Mouse (Mus musculus): ENCODE results near the gene Samd1.

Samd1 gene

DNA sequence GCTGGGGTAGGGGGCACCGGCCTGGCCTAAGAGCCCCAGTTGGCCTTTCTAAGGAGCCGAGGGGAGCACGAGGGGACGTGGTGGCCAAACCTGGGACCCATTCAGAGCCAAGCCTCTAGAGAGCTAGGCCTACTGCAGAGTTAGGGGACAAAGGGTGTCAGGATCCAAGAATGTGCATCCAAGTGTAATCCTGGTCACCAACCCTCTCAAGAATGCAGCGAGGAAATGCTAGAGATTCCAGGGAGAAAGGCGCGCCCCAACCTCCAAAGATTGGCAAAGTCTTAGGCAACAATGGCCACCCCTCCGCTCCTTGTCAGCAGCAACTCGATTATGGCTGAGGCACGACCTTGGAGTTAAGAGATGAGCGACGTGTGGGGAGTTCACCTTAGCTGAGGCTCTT lies 24.1 kb downstream of the Samd1 start:
- no peak for TF ChIP-seq GATA4 (IDR thresholded peaks at IDR 0.05; ENCODE audit: insufficient replicate concordance, low read length)

- TF ChIP-seq GATA4 (IDR thresholded peaks at IDR 0.05; ENCODE audit: insufficient replicate concordance, low read length): no peak
These were observed 25.6 kb downstream of the Samd1 start for GRCm38 (mm10) chr8:84023085-84023484.

GRCm38 (mm10) chr8:84023631-84024030 lies 26.2 kb downstream of the Samd1 start:
- no peak for TF ChIP-seq GATA4 (IDR thresholded peaks at IDR 0.05; ENCODE audit: insufficient replicate concordance, low read length)

DNA sequence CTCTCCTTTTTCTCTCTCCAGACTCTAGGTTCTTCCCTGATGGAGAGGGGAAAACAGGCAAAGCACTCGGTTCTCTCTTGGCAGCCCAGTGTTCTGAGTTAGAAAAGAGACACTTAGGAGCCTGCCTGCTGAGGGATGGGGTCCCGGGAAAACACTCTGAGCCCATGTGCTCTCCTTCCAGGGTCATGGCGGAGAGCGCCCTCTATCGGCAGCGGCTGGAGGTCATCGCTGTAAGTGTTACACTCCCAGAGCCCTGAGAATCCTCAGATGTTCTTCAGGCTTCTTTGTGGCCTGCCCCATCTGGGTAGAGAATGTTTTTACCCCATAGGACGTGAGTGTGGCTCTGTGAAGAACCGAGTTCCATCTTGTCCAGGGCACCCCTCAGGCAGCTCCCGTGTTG lies 26.7 kb downstream of the Samd1 start:
- TF ChIP-seq GATA4 (IDR thresholded peaks at IDR 0.05; ENCODE audit: insufficient replicate concordance, low read length): no peak

DNA sequence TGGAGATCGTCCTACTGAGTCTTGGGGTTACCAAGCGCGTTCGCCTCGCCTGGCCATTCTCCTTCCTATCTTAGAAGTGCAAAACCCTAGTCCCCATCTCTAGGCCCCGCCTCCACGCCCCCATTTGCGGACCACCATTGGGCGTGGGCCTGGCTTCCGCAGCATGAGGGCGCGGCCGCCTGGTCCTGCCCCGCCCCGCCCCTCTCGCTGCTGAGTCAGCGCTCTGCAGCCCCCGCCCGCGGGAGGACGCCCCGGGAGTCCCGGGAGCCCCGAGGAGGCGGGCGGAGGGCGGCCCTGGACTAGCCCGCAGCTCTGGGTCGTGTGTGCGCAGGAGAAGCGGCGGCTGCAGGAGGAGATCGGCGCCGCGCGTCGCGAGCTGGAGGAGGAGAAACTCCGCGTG lies 28.4 kb downstream of the Samd1 start:
- no peak for TF ChIP-seq GATA4 (IDR thresholded peaks at IDR 0.05; ENCODE audit: insufficient replicate concordance, low read length)

GRCm38 (mm10) chr8:84027449-84027848 lies 30.0 kb downstream of the Samd1 start:
- TF ChIP-seq GATA4 (IDR thresholded peaks at IDR 0.05; ENCODE audit: insufficient replicate concordance, low read length): no peak

- TF ChIP-seq GATA4 (IDR thresholded peaks at IDR 0.05; ENCODE audit: insufficient replicate concordance, low read length): no peak
These were observed 31.8 kb downstream of the Samd1 start for GRCm38 (mm10) chr8:84029272-84029671.

- TF ChIP-seq GATA4 (IDR thresholded peaks at IDR 0.05; ENCODE audit: insufficient replicate concordance, low read length): no peak
These were observed 35.3 kb downstream of the Samd1 start for GRCm38 (mm10) chr8:84032777-84033176.

DNA sequence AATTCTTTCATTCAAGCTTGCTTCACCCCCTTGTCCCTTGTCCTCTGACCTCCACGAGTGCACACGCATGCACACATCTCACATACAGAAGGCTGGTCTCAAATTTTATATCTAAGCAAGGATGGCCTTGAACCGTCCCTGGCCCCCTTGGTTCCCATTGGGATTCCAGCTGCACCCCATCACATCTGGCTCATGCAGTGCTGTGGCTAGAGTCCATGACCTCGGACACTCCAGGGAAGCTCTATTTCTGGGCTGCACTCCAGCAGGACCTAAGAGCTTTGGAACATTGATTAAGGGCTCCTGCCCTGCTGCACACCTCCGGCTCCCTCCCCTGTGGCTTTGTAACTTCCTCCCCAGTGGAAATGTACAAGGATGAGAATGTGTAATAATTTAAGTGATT lies 40.5 kb downstream of the Samd1 start:
- no peak for TF ChIP-seq GATA4 (IDR thresholded peaks at IDR 0.05; ENCODE audit: insufficient replicate concordance, low read length)

- TF ChIP-seq GATA4 (IDR thresholded peaks at IDR 0.05; ENCODE audit: insufficient replicate concordance, low read length): no peak
These were observed 41.6 kb downstream of the Samd1 start for GRCm38 (mm10) chr8:84039050-84039449.

- no peak; the same call in 1 of the 2 replicates for TF ChIP-seq GATA4 (IDR thresholded peaks at IDR 0.05; ENCODE audit: insufficient replicate concordance, low read length)
These were observed 44.8 kb downstream of the Samd1 start, which contains the start of gene Il27ra for GRCm38 (mm10) chr8:84042066-84042947. Il27ra (minus strand) TSS chr8:84042589.

GRCm38 (mm10) chr8:84042948-84043342 lies 45.5 kb downstream of the Samd1 start:
- TF ChIP-seq GATA4 (IDR thresholded peaks at IDR 0.05; ENCODE audit: insufficient replicate concordance, low read length): no peak

DNA sequence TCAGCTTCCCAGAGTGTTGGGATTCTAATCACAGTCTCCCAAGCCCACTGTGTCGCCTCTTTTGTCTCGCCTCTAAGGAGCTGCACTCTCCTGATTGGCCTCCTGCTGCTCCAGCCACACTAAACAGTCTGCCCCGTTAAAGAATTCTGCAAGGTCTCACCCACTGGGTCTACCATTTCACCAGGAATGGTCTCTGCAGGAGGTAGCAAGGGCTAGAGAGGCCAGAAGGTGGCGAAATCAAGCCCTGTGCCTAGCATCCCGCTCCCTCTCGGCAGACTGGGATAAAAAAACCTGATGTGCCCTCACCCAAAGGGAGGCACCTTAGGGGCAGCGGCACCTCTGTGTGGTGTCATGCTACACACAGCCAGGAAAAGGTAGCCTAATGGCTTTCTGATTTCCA lies 46.6 kb downstream of the Samd1 start:
- no peak for TF ChIP-seq GATA4 (IDR thresholded peaks at IDR 0.05; ENCODE audit: insufficient replicate concordance, low read length)

GRCm38 (mm10) chr8:84044900-84045299 lies 47.4 kb downstream of the Samd1 start, which contains the start of gene Rln3:
Rln3 (minus strand) TSS chr8:84045000.
- no peak for TF ChIP-seq GATA4 (IDR thresholded peaks at IDR 0.05; ENCODE audit: insufficient replicate concordance, low read length)

DNA sequence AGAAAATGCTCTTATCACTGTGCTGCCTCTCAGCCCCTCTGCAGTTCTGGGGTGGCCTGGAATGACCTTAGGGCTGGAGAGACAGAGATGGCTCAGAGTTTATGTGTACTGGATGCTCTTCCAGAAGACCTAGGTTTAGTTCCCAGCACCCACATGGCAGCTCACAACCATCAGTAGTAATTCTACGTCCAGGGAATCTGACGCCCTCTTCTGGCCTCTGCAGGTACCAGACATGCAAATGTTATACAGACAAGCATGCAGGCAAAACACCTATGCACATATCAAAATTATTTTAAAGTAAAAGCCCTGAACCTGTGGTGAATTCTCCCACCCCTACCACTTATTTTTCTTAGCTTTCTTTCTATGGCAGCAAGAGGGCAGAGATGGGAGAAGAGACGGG lies 49.0 kb downstream of the Samd1 start:
- TF ChIP-seq GATA4 (IDR thresholded peaks at IDR 0.05; ENCODE audit: insufficient replicate concordance, low read length): no peak

DNA sequence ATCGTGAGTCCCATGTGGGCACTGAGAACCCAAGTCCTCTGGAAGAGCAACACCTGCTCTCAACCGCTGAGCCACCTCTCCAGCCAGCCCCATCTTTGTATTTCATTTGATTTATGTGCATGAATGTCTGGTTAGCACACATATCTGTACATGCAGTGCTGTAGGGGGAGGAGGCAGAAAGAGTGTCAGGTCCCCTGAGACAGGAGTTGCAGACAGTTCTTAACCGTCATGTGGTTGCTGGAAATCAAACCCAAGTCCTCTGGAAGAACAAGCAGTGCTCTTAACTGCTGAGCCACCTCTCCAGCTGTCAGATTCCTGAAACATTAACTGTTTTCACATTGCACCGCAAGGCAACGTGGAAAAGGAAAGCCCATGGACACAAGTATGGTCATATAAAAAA lies 50.7 kb downstream of the Samd1 start:
- no peak for TF ChIP-seq GATA4 (IDR thresholded peaks at IDR 0.05; ENCODE audit: insufficient replicate concordance, low read length)

Measured in liver, adult (tissue).